Mouse (Mus musculus): ENCODE results near the gene Rbm8a. TPM values are rescaled to one million over a fixed set of nuclear protein-coding genes. Genes with fewer than 3 reads are reported as not detected.

The Rbm8a gene
- 47.6 and 56.5 TPM in 2 replicates for total RNA-seq (2014; fragmentation: Nextera tagmentation)
- total RNA-seq (2017), result 40.1 and 47.4 TPM in 2 replicates
- 59.2 and 115 TPM in 2 replicates for polyA plus RNA-seq (2012)

- Histone ChIP-seq H3K36me3 (replicated peaks) (peaks cover 44% of the 10 kb centered on the region), H3K4me1 (ENCODE audit: insufficient read depth, low read depth, low read length) (peaks cover 31% of the 10 kb centered on the region), H3K9me3 (replicated peaks) (no peaks in the 10 kb centered on the region), H3K4me3 (ENCODE audit: low read depth, low read length) (peak within 1 kb of the TSS; percentile 77), H3K27me3 (ENCODE audit: insufficient read depth, low read length) (no peaks in the 10 kb centered on the region)
- ATAC-seq (ENCODE audit: extremely low read depth, insufficient number of reproducible peaks, low FRiP score, poor library complexity, severe bottlenecking) (peak; percentile 93), DNase-seq (ENCODE audit: low spot score) (peak; percentile 79)
- TF ChIP-seq POLR2AphosphoS5 (IDR thresholded peaks at IDR 0.05; ENCODE audit: insufficient replicate concordance, low read depth, low read length) (peak; percentile 69; the same call in 1 of the 2 replicates), GATA1 (IDR thresholded peaks at IDR 0.05; ENCODE audit: borderline replicate concordance, low read length) (no peak)
These were observed at the start of gene Rbm8a for GRCm38 (mm10) chr3:96629729-96630600. Gene Rbm8a (plus strand): TSS chr3:96629933.

GRCm38 (mm10) chr3:96581141-96581540, 48.6 kb upstream of the Rbm8a start:
- no peak overlapping the region for H3K4me3 ChIP-seq (ENCODE audit: low read depth, low read length)
- no peak for ATAC-seq (ENCODE audit: extremely low read depth, insufficient number of reproducible peaks, low FRiP score, poor library complexity, severe bottlenecking)
- H3K4me1 ChIP-seq (ENCODE audit: insufficient read depth, low read depth, low read length), result peaks cover 28% of the 10 kb centered on the region
- DNase-seq (ENCODE audit: low spot score), result no peak
- no peaks in the 10 kb centered on the region for H3K9me3 ChIP-seq (replicated peaks)
- no peaks in the 10 kb centered on the region for H3K27me3 ChIP-seq (ENCODE audit: insufficient read depth, low read length)
- peaks cover 28% of the 10 kb centered on the region for H3K36me3 ChIP-seq (replicated peaks)
- no peak for TF ChIP-seq CTCF (IDR thresholded peaks at IDR 0.05; ENCODE audit: low read depth, low read length)
- no peak for TF ChIP-seq POLR2AphosphoS5 (IDR thresholded peaks at IDR 0.05; ENCODE audit: insufficient replicate concordance, low read depth, low read length)
- TF ChIP-seq GATA2 (IDR thresholded peaks at IDR 0.05; ENCODE audit: borderline replicate concordance, low read depth, low read length), result no peak
- no peak for TF ChIP-seq TAL1 (conservative IDR thresholded peaks at IDR 0.05; ENCODE audit: low read depth, low read length)
- TF ChIP-seq GATA1 (IDR thresholded peaks at IDR 0.05; ENCODE audit: borderline replicate concordance, low read length), result no peak

GRCm38 (mm10) chr3:96581771-96582515, 47.8 kb upstream of the Rbm8a start:
- Histone ChIP-seq H3K4me1 (ENCODE audit: insufficient read depth, low read depth, low read length) (peaks cover 20% of the 10 kb centered on the region), H3K4me3 (ENCODE audit: low read depth, low read length) (no peak overlapping the region), H3K9me3 (replicated peaks) (no peaks in the 10 kb centered on the region), H3K36me3 (replicated peaks) (peaks cover 33% of the 10 kb centered on the region), H3K27me3 (ENCODE audit: insufficient read depth, low read length) (no peaks in the 10 kb centered on the region)
- no peak for TF ChIP-seq GATA1 (IDR thresholded peaks at IDR 0.05; ENCODE audit: borderline replicate concordance, low read length)
- no peak for TF ChIP-seq GATA2 (IDR thresholded peaks at IDR 0.05; ENCODE audit: borderline replicate concordance, low read depth, low read length)
- TF ChIP-seq POLR2AphosphoS5 (IDR thresholded peaks at IDR 0.05; ENCODE audit: insufficient replicate concordance, low read depth, low read length), result no peak
- no peak for TF ChIP-seq CTCF (IDR thresholded peaks at IDR 0.05; ENCODE audit: low read depth, low read length)
- TF ChIP-seq TAL1 (conservative IDR thresholded peaks at IDR 0.05; ENCODE audit: low read depth, low read length), result no peak
- ATAC-seq (ENCODE audit: extremely low read depth, insufficient number of reproducible peaks, low FRiP score, poor library complexity, severe bottlenecking) (no peak), DNase-seq (ENCODE audit: low spot score) (no peak)

- H3K4me3 ChIP-seq (ENCODE audit: low read depth, low read length), result no peak overlapping the region
- ATAC-seq (ENCODE audit: extremely low read depth, insufficient number of reproducible peaks, low FRiP score, poor library complexity, severe bottlenecking) (no peak), DNase-seq (ENCODE audit: low spot score) (no peak)
- H3K36me3 ChIP-seq (replicated peaks), result peaks cover 36% of the 10 kb centered on the region
- H3K27me3 ChIP-seq (ENCODE audit: insufficient read depth, low read length), result no peaks in the 10 kb centered on the region
- H3K4me1 ChIP-seq (ENCODE audit: insufficient read depth, low read depth, low read length), result peaks cover 15% of the 10 kb centered on the region
- peaks cover 4% of the 10 kb centered on the region; the same call in 1 of the 2 replicates for H3K9me3 ChIP-seq (replicated peaks)
- TF ChIP-seq GATA1 (IDR thresholded peaks at IDR 0.05; ENCODE audit: borderline replicate concordance, low read length), result no peak
These were observed 46.3 kb upstream of the Rbm8a start for GRCm38 (mm10) chr3:96583386-96583785.

- no peak for DNase-seq (ENCODE audit: low spot score)
- peaks cover 18% of the 10 kb centered on the region for H3K36me3 ChIP-seq (replicated peaks)
- H3K4me3 ChIP-seq (ENCODE audit: low read depth, low read length), result no peak overlapping the region
- H3K4me1 ChIP-seq (ENCODE audit: insufficient read depth, low read depth, low read length), result peaks cover 19% of the 10 kb centered on the region
- TF ChIP-seq CTCF (IDR thresholded peaks at IDR 0.05; ENCODE audit: low read depth, low read length) (no peak), TAL1 (conservative IDR thresholded peaks at IDR 0.05; ENCODE audit: low read depth, low read length) (no peak), GATA2 (IDR thresholded peaks at IDR 0.05; ENCODE audit: borderline replicate concordance, low read depth, low read length) (no peak), POLR2AphosphoS5 (IDR thresholded peaks at IDR 0.05; ENCODE audit: insufficient replicate concordance, low read depth, low read length) (no peak), GATA1 (IDR thresholded peaks at IDR 0.05; ENCODE audit: borderline replicate concordance, low read length) (no peak)
- H3K27me3 ChIP-seq (ENCODE audit: insufficient read depth, low read length), result peaks cover 4% of the 10 kb centered on the region
- peaks cover 4% of the 10 kb centered on the region; the same call in 1 of the 2 replicates for H3K9me3 ChIP-seq (replicated peaks)
- ATAC-seq (ENCODE audit: extremely low read depth, insufficient number of reproducible peaks, low FRiP score, poor library complexity, severe bottlenecking), result no peak
These were observed 39.1 kb upstream of the Rbm8a start for GRCm38 (mm10) chr3:96590657-96591056.

- peaks cover 45% of the 10 kb centered on the region for H3K4me1 ChIP-seq (ENCODE audit: insufficient read depth, low read depth, low read length)
- H3K27me3 ChIP-seq (ENCODE audit: insufficient read depth, low read length), result peaks cover 31% of the 10 kb centered on the region
- TF ChIP-seq CTCF (IDR thresholded peaks at IDR 0.05; ENCODE audit: low read depth, low read length), result no peak
- no peak for TF ChIP-seq GATA1 (IDR thresholded peaks at IDR 0.05; ENCODE audit: borderline replicate concordance, low read length)
- TF ChIP-seq POLR2AphosphoS5 (IDR thresholded peaks at IDR 0.05; ENCODE audit: insufficient replicate concordance, low read depth, low read length), result no peak
- TF ChIP-seq GATA2 (IDR thresholded peaks at IDR 0.05; ENCODE audit: borderline replicate concordance, low read depth, low read length), result no peak
- TF ChIP-seq TAL1 (conservative IDR thresholded peaks at IDR 0.05; ENCODE audit: low read depth, low read length), result no peak
- DNase-seq (ENCODE audit: low spot score) (peak; percentile 26), ATAC-seq (ENCODE audit: extremely low read depth, insufficient number of reproducible peaks, low FRiP score, poor library complexity, severe bottlenecking) (no peak)
- peaks cover 9% of the 10 kb centered on the region for H3K36me3 ChIP-seq (replicated peaks)
- H3K4me3 ChIP-seq (ENCODE audit: low read depth, low read length), result peak overlapping the region; percentile 82
- H3K9me3 ChIP-seq (replicated peaks), result peaks cover 8% of the 10 kb centered on the region
These were observed 36.4 kb upstream of the Rbm8a start for GRCm38 (mm10) chr3:96593374-96593773.

Measured in G1E (cell line).